Mouse (Mus musculus) spleen, adult 2 months (tissue): ENCODE data around the gene Snx30. TPM values are rescaled to one million over a fixed set of nuclear protein-coding genes. Genes with fewer than 3 reads are reported as not detected.

Experiments used
- DNase-seq, 2 experiments: peaks; one replicate each; pipeline versions ENCODE4 v3.0.0 to v3.0.0-alpha.2; 2012 to 2021; ENCODE audit warnings: low spot score in 2 of 2, low read depth in 1 of 2
- H3K27ac ChIP-seq: fragments of 200-500 bp; 2 replicates; pipeline ENCODE4 v1.5.1; 2012; ENCODE audit warnings: low read length, inconsistent platforms; ENCODE audit not compliant: insufficient read depth
- H3K27me3 ChIP-seq: fragments of 200-500 bp; 2 replicates; pipeline ENCODE4 v1.6.1; 2012; ENCODE audit warnings: mild to moderate bottlenecking, moderate library complexity, low read length, inconsistent platforms; ENCODE audit not compliant: control insufficient read depth, insufficient read depth
- H3K36me3 ChIP-seq: fragments of 200-500 bp; 2 replicates; pipeline ENCODE4 v1.6.1; 2012; ENCODE audit warnings: mild to moderate bottlenecking, low read length, inconsistent platforms; ENCODE audit not compliant: control insufficient read depth, insufficient read depth
- H3K4me1 ChIP-seq: fragments of 200-500 bp; 2 replicates; pipeline ENCODE4 v1.6.1; 2011; ENCODE audit warnings: inconsistent platforms; ENCODE audit not compliant: control insufficient read depth, insufficient read depth, insufficient read length
- H3K4me3 ChIP-seq: fragments of 200-500 bp; 2 replicates; pipeline ENCODE4 v1.5.1; 2011; ENCODE audit warnings: mild to moderate bottlenecking, inconsistent platforms; ENCODE audit not compliant: insufficient read depth, insufficient read length; ENCODE audit errors: extremely low read depth
- CTCF ChIP-seq: fragments of 200-500 bp; IDR thresholded peaks from 2 replicates; pipeline ENCODE4 v1.5.1; 2011; ENCODE audit warnings: mild to moderate bottlenecking, inconsistent platforms; ENCODE audit not compliant: insufficient read depth, insufficient read length, insufficient replicate concordance; ENCODE audit errors: extremely low read depth
- POLR2A ChIP-seq: fragments of 200-500 bp; IDR thresholded peaks from 2 replicates; pipeline ENCODE4 v1.6.1; 2011; ENCODE audit warnings: low read depth, low read length, inconsistent platforms
- WGBS: fragments of 180-500 bp; shearing (Covaris S2); methylation state at CpG from one replicate; pipeline ENCODE4 v1.1.7; 2018; 5-methylcytosine and 5-hydroxymethylcytosine counted together
- polyA plus RNA-seq: library from polyadenylated mRNA; depleted of rRNA; stranded (reverse); fragments of >200 nt; gene quantifications from 2 replicates; pipeline ENCODE4 v1.2.3, GENCODE M21; 2012

Gene Snx30
- polyA plus RNA-seq, 1 experiment, result 8.8 TPM

DNA sequence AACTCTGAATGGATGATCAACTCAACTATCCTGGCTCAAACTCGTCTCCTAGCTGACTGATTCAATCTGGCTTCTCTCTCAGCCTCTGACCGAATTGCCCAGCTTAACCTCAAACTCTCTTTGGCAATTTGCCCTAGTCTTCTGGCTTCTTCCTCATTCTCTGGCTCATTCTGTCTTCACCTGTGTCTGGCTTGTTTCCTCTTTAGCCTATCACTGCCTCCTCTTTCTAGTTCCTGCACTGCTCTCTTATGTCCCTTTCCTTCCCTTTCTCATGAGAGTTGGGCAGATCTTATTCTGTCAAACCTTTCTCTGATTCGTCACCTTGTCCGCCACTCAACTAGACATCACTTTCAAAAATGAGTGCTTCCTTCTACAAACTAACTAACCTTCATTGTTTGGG lies 16.5 kb downstream of the Snx30 start:
- peak; percentile 15 to 58 for DNase-seq
- H3K27me3 ChIP-seq, result no peaks in the 10 kb centered on the region
- WGBS, result 34% methylated on average over 4 of the region's 4 CpGs
- no peaks in the 10 kb centered on the region for H3K36me3 ChIP-seq
- TF ChIP-seq CTCF, result no peak
- TF ChIP-seq POLR2A, result no peak
- H3K4me3 ChIP-seq, result no peak overlapping the region
- peak overlapping the region; percentile 61 for H3K27ac ChIP-seq
- H3K4me1 ChIP-seq, result peaks cover 46% of the 10 kb centered on the region

DNA sequence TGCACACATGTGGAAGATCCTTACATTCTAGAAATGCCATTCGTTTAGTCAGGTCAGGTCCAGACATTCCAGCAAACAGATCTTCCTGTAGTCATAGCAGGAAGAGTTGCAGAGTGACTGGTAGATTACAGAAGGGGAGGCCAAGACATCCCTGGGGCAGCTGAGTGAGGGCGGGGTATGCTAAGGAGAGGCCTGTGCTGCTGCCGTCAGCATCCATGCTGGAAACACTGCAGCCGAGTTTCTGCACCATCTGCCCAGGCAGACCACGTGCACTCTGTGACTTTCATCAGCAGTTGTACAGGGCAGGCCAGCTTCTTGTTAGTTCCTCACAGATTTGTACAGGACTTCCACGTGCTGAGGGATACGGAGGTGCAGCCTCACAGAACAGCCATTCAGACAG lies 17.8 kb downstream of the Snx30 start:
- peaks cover 40% of the 10 kb centered on the region for H3K4me1 ChIP-seq
- H3K36me3 ChIP-seq, result no peaks in the 10 kb centered on the region
- no peaks in the 10 kb centered on the region for H3K27me3 ChIP-seq
- no peak for DNase-seq
- TF ChIP-seq POLR2A (no peak), CTCF (no peak)
- H3K4me3 ChIP-seq, result no peak overlapping the region
- H3K27ac ChIP-seq, result no peak overlapping the region
- WGBS, result 53% methylated on average over 7 of the region's 7 CpGs

DNA sequence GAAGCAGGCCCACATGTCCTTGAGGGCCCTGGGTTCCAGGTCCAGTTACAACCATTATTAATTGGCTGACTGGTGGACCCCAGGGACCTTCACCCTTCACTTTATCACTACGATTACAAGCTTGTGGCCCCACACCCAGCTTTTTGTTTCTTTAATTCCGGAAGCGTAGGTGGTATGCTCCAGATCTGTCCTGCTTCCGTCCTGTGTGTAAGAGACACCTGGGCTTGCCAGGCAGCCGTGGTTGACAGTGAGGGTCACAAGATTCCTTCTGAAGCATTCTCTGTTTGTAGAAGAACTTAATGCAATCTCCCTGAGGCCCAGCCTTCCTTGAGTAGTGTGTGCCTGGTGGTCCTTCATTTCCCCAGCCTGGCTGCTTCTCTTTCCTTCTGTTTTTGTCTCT lies 19.2 kb downstream of the Snx30 start:
- TF ChIP-seq CTCF (no peak), POLR2A (no peak)
- no peaks in the 10 kb centered on the region for H3K27me3 ChIP-seq
- no peak overlapping the region for H3K4me3 ChIP-seq
- 66% methylated on average over 5 of the region's 5 CpGs for WGBS
- DNase-seq, result no peak
- no peaks in the 10 kb centered on the region for H3K36me3 ChIP-seq
- H3K4me1 ChIP-seq, result peaks cover 26% of the 10 kb centered on the region
- H3K27ac ChIP-seq, result peak overlapping the region; percentile 36; the same call in 1 of the 2 replicates

DNA sequence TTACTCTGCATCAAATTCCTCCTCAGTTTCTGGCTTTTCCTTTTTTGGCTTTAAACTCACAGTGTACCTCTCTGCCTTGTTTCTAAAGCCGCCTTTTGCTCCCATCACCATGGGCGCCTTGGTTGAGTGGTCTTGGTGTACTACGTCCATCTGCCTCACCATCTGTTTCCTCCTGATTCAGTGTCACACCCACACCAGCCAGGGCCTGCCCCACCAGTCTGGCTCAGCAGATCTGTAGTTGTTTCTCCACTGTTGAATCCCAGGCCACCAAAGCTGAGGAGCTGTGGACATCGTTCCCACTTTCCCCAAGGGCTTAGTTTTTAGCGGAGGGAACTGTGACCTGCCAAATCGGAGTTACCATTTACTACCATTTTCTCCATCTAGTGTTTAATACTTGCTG lies 20.0 kb downstream of the Snx30 start:
- 53% methylated on average over 6 of the region's 6 CpGs for WGBS
- DNase-seq, result peak in 1 of 2 experiments; percentile 50
- TF ChIP-seq CTCF (no peak), POLR2A (no peak)

DNA sequence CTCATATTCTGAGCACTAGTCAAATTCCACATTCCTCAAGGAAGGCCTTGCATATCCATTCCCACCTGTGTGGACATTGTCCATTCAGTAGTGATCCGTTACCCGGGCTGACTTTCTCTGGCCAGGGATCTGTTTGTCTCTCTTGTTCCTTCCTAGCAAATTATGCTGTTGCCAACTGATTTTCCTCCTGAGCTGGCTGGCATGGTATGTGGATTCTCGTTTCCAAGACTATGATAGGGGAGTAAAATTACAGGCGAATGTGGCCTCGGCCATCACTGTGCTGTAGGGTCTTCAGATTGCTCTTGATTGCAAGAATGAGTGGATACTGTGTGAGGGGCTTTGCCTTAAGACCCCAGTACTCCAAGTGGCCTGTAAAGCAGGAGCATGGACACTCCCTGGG lies 20.7 kb downstream of the Snx30 start:
- Histone ChIP-seq H3K27ac (no peak overlapping the region), H3K27me3 (no peaks in the 10 kb centered on the region), H3K4me1 (peaks cover 27% of the 10 kb centered on the region), H3K4me3 (no peak overlapping the region), H3K36me3 (no peaks in the 10 kb centered on the region)
- TF ChIP-seq CTCF (no peak), POLR2A (no peak)
- DNase-seq, result no peak
- WGBS, result 91% methylated on average over 5 of the region's 5 CpGs

More for the DNA sequence above, 20.0 kb downstream of the Snx30 start:
- no peaks in the 10 kb centered on the region for H3K27me3 ChIP-seq
- no peaks in the 10 kb centered on the region for H3K36me3 ChIP-seq
- peaks cover 25% of the 10 kb centered on the region for H3K4me1 ChIP-seq
- H3K4me3 ChIP-seq, result no peak overlapping the region
- H3K27ac ChIP-seq, result peak overlapping the region; percentile 29; the same call in 1 of the 2 replicates

DNA sequence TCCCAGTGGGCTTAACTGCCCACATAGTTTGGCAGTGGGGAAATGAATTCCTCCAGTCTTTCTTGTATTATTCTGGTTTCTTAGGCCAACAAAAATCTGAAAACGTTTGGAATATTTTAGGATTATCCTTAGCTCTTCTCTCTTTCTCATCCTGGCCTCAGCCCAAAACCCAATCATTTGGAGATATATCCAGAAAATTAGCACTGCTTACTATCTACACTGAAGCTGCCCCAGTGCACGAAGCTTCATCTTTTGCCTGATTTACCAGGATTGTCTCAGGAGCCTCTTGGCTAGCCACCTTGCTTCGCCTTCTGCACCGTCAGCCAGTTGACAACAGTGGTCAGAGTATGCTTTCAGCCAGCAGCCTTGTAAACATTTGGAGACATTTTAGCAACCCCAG lies 23.4 kb downstream of the Snx30 start:
- no peak for DNase-seq
- Histone ChIP-seq H3K4me1 (peaks cover 14% of the 10 kb centered on the region; the same call in 1 of the 2 replicates), H3K27ac (no peak overlapping the region), H3K36me3 (no peaks in the 10 kb centered on the region), H3K27me3 (no peaks in the 10 kb centered on the region), H3K4me3 (no peak overlapping the region)
- WGBS, result 88% methylated on average over 4 of the region's 4 CpGs
- TF ChIP-seq CTCF (no peak), POLR2A (no peak)

DNA sequence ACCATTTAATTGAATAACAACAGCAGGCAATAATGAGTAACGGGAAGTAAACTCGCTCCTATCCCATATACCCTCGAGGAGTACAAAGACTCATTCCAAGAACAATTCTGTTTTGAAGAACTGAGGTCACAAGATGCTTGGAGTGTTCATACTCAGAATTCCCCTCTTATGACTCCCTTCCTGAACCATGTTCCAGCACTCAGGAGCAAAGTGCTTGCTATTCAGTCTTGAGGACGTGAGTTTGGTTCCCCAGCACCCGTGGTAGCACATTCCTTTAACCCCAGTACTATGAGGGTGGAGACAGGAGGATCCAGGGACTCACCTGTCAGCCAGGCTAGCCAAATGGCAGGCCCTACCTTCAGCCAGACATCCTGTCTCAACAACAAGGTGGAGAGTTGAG lies 25.4 kb downstream of the Snx30 start:
- WGBS, result 82% methylated on average over 5 of the region's 5 CpGs
- TF ChIP-seq CTCF (no peak), POLR2A (no peak)
- Histone ChIP-seq H3K4me1 (peaks cover 3% of the 10 kb centered on the region; the same call in 1 of the 2 replicates), H3K27me3 (no peaks in the 10 kb centered on the region), H3K27ac (no peak overlapping the region), H3K4me3 (no peak overlapping the region), H3K36me3 (peaks cover 4% of the 10 kb centered on the region; the same call in 1 of the 2 replicates)
- DNase-seq, result no peak
